Mouse (Mus musculus) CH12.LX (cell line): ENCODE data around the gene Arvcf. TPM values are rescaled to one million over a fixed set of nuclear protein-coding genes. Genes with fewer than 3 reads are reported as not detected.

Experiments used
- DNase-seq: peaks from one replicate; pipeline ENCODE4 v3.0.0-alpha.2; 2013; ENCODE audit errors: extremely low read depth
- H3K27ac ChIP-seq: 2 replicates; pipeline ENCODE4 v1.5.1; 2012; ENCODE audit warnings: low read depth, mild to moderate bottlenecking, control low read depth, moderate library complexity; ENCODE audit not compliant: insufficient read depth
- H3K27me3 ChIP-seq: replicated peaks from 2 replicates; pipeline ENCODE3; 2012; ENCODE audit warnings: inconsistent platforms
- H3K36me3 ChIP-seq, 2 experiments: replicated peaks in 1 of 2; 2 replicates each; pipeline versions ENCODE3 to v1.6.1; 2012; ENCODE audit warnings: inconsistent platforms in 1 of 2, low read length in 1 of 2, mild to moderate bottlenecking in 1 of 2, mixed read lengths in 1 of 2, moderate library complexity in 1 of 2; ENCODE audit not compliant: control insufficient read depth in 1 of 2, insufficient read depth in 1 of 2
- H3K4me1 ChIP-seq, 2 experiments: 2 replicates each; pipeline ENCODE4 v1.6.1; 2012; ENCODE audit warnings: inconsistent platforms in 1 of 2, moderate library complexity in 1 of 2; ENCODE audit not compliant: insufficient read depth in 2 of 2, control insufficient read depth in 1 of 2
- H3K4me2 ChIP-seq: 2 replicates; pipeline ENCODE4 v1.6.1; 2012; ENCODE audit warnings: low read depth, mild to moderate bottlenecking, control low read depth; ENCODE audit not compliant: poor library complexity, insufficient read depth, severe bottlenecking
- H3K4me3 ChIP-seq, 3 experiments: fragments of 150-350 bp in 1 of 3; sonication (generic) in 1 of 3; replicated peaks in 1 of 3; 2 replicates each; pipeline versions ENCODE3 to v1.5.1; 2011 to 2012; ENCODE audit warnings: low read depth in 2 of 3, low read length in 2 of 3, mild to moderate bottlenecking in 2 of 3, moderate library complexity in 2 of 3, control low read depth in 1 of 3, improper control_type of control experiment in 1 of 3, inconsistent platforms in 1 of 3, mixed read lengths in 1 of 3; ENCODE audit not compliant: poor library complexity in 1 of 3
- H3K79me2 ChIP-seq: replicated peaks from 2 replicates; pipeline ENCODE4 v1.6.1; 2012; ENCODE audit warnings: mild to moderate bottlenecking, moderate library complexity; ENCODE audit not compliant: control insufficient read depth, poor library complexity, insufficient read depth, severe bottlenecking; ENCODE audit errors: extremely low read depth
- H3K9ac ChIP-seq: 2 replicates; pipeline ENCODE4 v1.6.1; 2012; ENCODE audit warnings: low read depth, mild to moderate bottlenecking, control low read depth, moderate library complexity; ENCODE audit not compliant: insufficient read depth
- H3K9me3 ChIP-seq: replicated peaks from 2 replicates; pipeline ENCODE3; 2012; ENCODE audit warnings: low read length, inconsistent platforms, mixed read lengths
- BHLHE40 ChIP-seq: IDR thresholded peaks from 2 replicates; pipeline ENCODE4 v1.6.1; 2011; ENCODE audit warnings: mild to moderate bottlenecking, low read depth, low read length, improper control_type of control experiment
- CTCF ChIP-seq, 2 experiments: IDR thresholded peaks in 1 of 2; conservative IDR thresholded peaks in 1 of 2; 2 replicates each; pipeline ENCODE4 v1.5.1; 2011 to 2012; ENCODE audit warnings: low read depth in 2 of 2, low read length in 2 of 2, improper control_type of control experiment in 1 of 2, inconsistent platforms in 1 of 2, mild to moderate bottlenecking in 1 of 2, moderate library complexity in 1 of 2
- ELF1 ChIP-seq: IDR thresholded peaks from 2 replicates; pipeline ENCODE4 v1.6.1; 2014; ENCODE audit warnings: low read depth, mild to moderate bottlenecking, inconsistent platforms, low read length, improper control_type of control experiment
- EP300 ChIP-seq: IDR thresholded peaks from 2 replicates; pipeline ENCODE4 v1.6.1; 2011; ENCODE audit warnings: low read length, improper control_type of control experiment
- GABPA ChIP-seq: IDR thresholded peaks from 2 replicates; pipeline ENCODE4 v1.6.1; 2012; ENCODE audit warnings: low read depth, low read length, improper control_type of control experiment, inconsistent platforms; ENCODE audit not compliant: insufficient replicate concordance
- KAT2A ChIP-seq: IDR thresholded peaks from 2 replicates; pipeline ENCODE4 v1.6.1; 2012; ENCODE audit warnings: low read length, improper control_type of control experiment, inconsistent platforms; ENCODE audit not compliant: insufficient replicate concordance
- MAFK ChIP-seq: IDR thresholded peaks from 2 replicates; pipeline ENCODE4 v1.6.1; 2011; ENCODE audit warnings: low read length, improper control_type of control experiment; ENCODE audit not compliant: insufficient replicate concordance
- MAX ChIP-seq: IDR thresholded peaks from 2 replicates; pipeline ENCODE4 v1.6.1; 2011; ENCODE audit warnings: low read length, improper control_type of control experiment
- MAZ ChIP-seq: IDR thresholded peaks from 2 replicates; pipeline ENCODE4 v1.6.1; 2012; ENCODE audit warnings: low read depth, mild to moderate bottlenecking, inconsistent platforms, low read length, improper control_type of control experiment, moderate library complexity
- MXI1 ChIP-seq: IDR thresholded peaks from 2 replicates; pipeline ENCODE4 v1.6.1; 2011; ENCODE audit warnings: mild to moderate bottlenecking, low read depth, low read length, improper control_type of control experiment
- MYC ChIP-seq: IDR thresholded peaks from 2 replicates; pipeline ENCODE4 v1.6.1; 2011; ENCODE audit warnings: low read depth, mild to moderate bottlenecking, improper control_type of control experiment, low read length
- POLR2A ChIP-seq: IDR thresholded peaks from 2 replicates; pipeline ENCODE4 v1.6.1; 2011; ENCODE audit warnings: low read depth, mild to moderate bottlenecking, improper control_type of control experiment, low read length
- POLR2AphosphoS2 ChIP-seq: IDR thresholded peaks from 2 replicates; pipeline ENCODE4 v1.6.1; 2011; ENCODE audit warnings: low read depth, low read length, improper control_type of control experiment
- RCOR1 ChIP-seq: conservative IDR thresholded peaks from 2 replicates; pipeline ENCODE4 v1.6.1; 2012; ENCODE audit warnings: low read depth, mild to moderate bottlenecking, inconsistent platforms, low read length, improper control_type of control experiment
- TBP ChIP-seq: conservative IDR thresholded peaks from 2 replicates; pipeline ENCODE4 v1.6.1; 2011; ENCODE audit warnings: low read depth, low read length, improper control_type of control experiment
- ZKSCAN1 ChIP-seq: IDR thresholded peaks from 2 replicates; pipeline ENCODE4 v1.6.1; 2012; ENCODE audit warnings: low read depth, inconsistent platforms, low read length, improper control_type of control experiment, borderline replicate concordance
- ZMIZ1 ChIP-seq: IDR thresholded peaks from 2 replicates; pipeline ENCODE4 v1.6.1; 2012; ENCODE audit warnings: low read depth, mild to moderate bottlenecking, inconsistent platforms, low read length, improper control_type of control experiment
- dilution Hi-C: fragments of 300-500 bp; cut with MboI; formaldehyde crosslinking; loops from 2 replicates; pipeline ENCODE4 v1.14.3; 2020; ENCODE audit warnings: low sequenced_read_pairs; ENCODE audit not compliant: extremely low pct_unique_long_range_greater_than_20kb, extremely low pct_ligation_motif_present
- in situ Hi-C: fragments of 300-500 bp; cut with MboI; formaldehyde crosslinking; loops from 3 replicates; pipeline ENCODE4 v1.14.3; 2019; ENCODE audit warnings: low sequenced_read_pairs, low pct_ligation_motif_present, low pct_unique_long_range_greater_than_20kb, mixed read lengths
- polyA plus RNA-seq: library from polyadenylated mRNA; unstranded; fragments of >175 nt; gene quantifications from 2 replicates; pipeline ENCODE4 v1.2.1, GENCODE M21; 2012; ENCODE audit warnings: low read depth; ENCODE audit not compliant: insufficient read length
- total RNA-seq, 2 experiments: library from RNA; depleted of rRNA; stranded (reverse); fragments of 300-350 nt in 1 of 2; fragments of >200 nt in 1 of 2; gene quantifications; 2 replicates each; pipeline ENCODE4 v1.2.3; 2012 to 2014

Arvcf gene
- total and polyA plus RNA-seq, 3 experiments, result 1.1 to 7.5 (median 3.9) TPM

GRCm38 (mm10) chr16:18400472-18401216 is 52.7 kb downstream of the Arvcf start:
- no peak for DNase-seq
- peaks cover 0 to 38% of the 10 kb centered on the region in 2 experiments for H3K36me3 ChIP-seq
- H3K4me3 ChIP-seq, result no peak overlapping the region
- dilution Hi-C loops, result no loop called here
- in situ Hi-C loops, result no loop called here
- H3K4me2 ChIP-seq, result no peak overlapping the region
- H3K9me3 ChIP-seq, result no peaks in the 10 kb centered on the region
- peaks cover 5 to 11% of the 10 kb centered on the region in 2 experiments for H3K4me1 ChIP-seq
- no peaks in the 10 kb centered on the region for H3K27me3 ChIP-seq
- TF ChIP-seq KAT2A (no peak), MAX (no peak), ZKSCAN1 (no peak), MAZ (no peak), MYC (no peak), RCOR1 (no peak), GABPA (no peak), EP300 (no peak), POLR2A (no peak), ZMIZ1 (no peak), CTCF (conservative IDR thresholded peaks at IDR 0.05 in 1 of 2, IDR thresholded peaks at IDR 0.05 in 1 of 2; ENCODE audit: low read depth in 2 of 2, low read length in 2 of 2) (no peak)
- no peak overlapping the region for H3K9ac ChIP-seq
- no peaks in the 10 kb centered on the region for H3K79me2 ChIP-seq
- H3K27ac ChIP-seq, result no peak overlapping the region

- DNase-seq, result no peak
- Histone ChIP-seq H3K27ac (no peak overlapping the region), H3K9ac (no peak overlapping the region), H3K79me2 (no peaks in the 10 kb centered on the region), H3K4me1 (no peaks in the 10 kb centered on the region), H3K4me3 (no peak overlapping the region), H3K27me3 (no peaks in the 10 kb centered on the region), H3K9me3 (no peaks in the 10 kb centered on the region), H3K4me2 (no peak overlapping the region), H3K36me3 (peaks cover 10 to 48% of the 10 kb centered on the region in 2 experiments)
- TF ChIP-seq MAFK (no peak), MXI1 (no peak), RCOR1 (no peak), TBP (no peak), EP300 (no peak), MAX (no peak), ELF1 (no peak), POLR2AphosphoS2 (no peak), ZMIZ1 (no peak), BHLHE40 (no peak), MYC (no peak), KAT2A (no peak)
- in situ Hi-C loops (no loop called here), dilution Hi-C loops (no loop called here)
Observed at GRCm38 (mm10) chr16:18403285-18403684, 55.3 kb downstream of the Arvcf start.
